Mouse (Mus musculus) erythroblast, adult 5-6 weeks (primary cell): ENCODE data around the gene Prm3. TPM values are rescaled to one million over a fixed set of nuclear protein-coding genes. Genes with fewer than 3 reads are reported as not detected.

ENCODE experiments used
- ATAC-seq: replicated peaks from 2 replicates; pipeline ENCODE4 v1.8.0; 2016; ENCODE audit warnings: moderate number of reproducible peaks, mild to moderate bottlenecking, moderate TSS enrichment, inconsistent platforms; ENCODE audit not compliant: poor library complexity, low FRiP score, severe bottlenecking
- total RNA-seq, 2 experiments: library from RNA; stranded (forward) in 1 of 2; stranded (reverse) in 1 of 2; fragments of 150-400 nt in 1 of 2; fragments of 200-764, 138-1000 nt in 1 of 2; gene quantifications; 2 replicates each; pipeline versions ENCODE4 v1.2.3 to v1.2.4; 2015 to 2017; ENCODE audit warnings: low replicate concordance in 2 of 2

Prm3 gene
- total RNA-seq, 2 experiments from 2014 or later, result not detected

GRCm38 (mm10) chr16:10776322-10776721 is 14.4 kb downstream of the Prm3 start:
- ATAC-seq, result no peak

GRCm38 (mm10) chr16:10774726-10775125 is 16.0 kb downstream of the Prm3 start:
- no peak for ATAC-seq

GRCm38 (mm10) chr16:10773543-10773942 is 17.2 kb downstream of the Prm3 start:
- ATAC-seq, result no peak

GRCm38 (mm10) chr16:10771769-10772510 is 18.8 kb downstream of the Prm3 start:
- no peak for ATAC-seq

DNA sequence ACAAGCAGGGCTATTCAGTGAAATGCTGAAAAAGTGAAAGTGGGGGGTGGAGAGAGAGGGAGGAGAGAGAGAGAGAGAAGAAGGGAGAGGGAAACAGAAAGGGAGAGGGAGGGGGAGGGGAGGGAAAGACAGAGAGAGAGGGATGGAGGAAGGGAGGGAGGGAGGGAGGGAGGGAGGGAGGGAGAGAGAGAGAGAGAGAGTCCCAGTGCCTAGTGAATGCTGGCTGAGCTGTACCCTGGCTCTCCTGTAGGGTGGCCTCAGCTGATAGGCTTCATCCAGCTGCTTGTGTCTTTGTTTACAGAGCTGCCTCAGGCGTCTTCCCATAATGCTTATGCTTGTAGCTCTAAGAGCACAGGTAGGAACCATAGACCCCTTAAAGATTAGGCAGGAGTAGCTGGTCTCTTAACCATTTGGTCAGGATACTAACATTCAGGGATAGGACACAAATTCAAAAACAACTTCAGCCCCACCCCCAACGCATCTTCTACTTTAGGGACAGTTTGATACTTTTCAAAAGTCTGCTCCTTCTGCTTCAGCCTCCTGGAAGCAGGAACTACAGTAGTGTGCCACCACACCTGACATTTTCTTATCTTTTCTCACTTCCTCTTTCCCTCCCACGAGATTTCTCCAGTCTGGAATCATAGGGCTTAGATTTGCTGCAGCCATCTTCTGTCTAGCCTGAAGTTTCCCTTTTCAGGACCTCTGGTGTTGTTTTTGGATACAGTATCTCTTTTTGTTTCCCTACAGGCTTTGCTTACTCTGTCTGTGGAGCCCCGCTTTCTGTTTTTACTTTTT is 20.0 kb downstream of the Prm3 start:
- no peak for ATAC-seq

DNA sequence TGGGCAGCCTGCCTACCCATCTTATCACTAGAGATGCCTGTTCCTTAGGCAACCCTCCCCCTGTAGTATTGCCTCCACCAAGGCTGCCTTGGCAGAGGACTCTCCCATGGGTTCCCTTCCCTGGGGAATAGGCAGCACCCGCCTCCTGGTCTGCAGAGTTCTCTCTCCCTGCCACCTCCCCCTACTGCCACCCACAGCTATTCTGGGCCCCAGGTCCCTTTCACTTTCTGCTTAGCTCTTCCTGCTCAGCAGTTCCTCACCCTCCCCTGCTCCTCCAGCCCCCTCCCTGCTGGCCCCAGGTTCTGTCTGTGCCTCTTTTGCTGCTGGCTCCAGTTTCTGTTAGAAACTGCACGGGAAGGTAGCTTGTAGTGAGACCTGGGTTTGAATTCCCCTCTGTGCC is 21.1 kb downstream of the Prm3 start:
- no peak for ATAC-seq

- no peak for ATAC-seq
Observed at GRCm38 (mm10) chr16:10768821-10769220, 21.9 kb downstream of the Prm3 start.

- ATAC-seq, result peak; percentile 81
Observed at GRCm38 (mm10) chr16:10767158-10767557, 23.6 kb downstream of the Prm3 start.

- ATAC-seq, result no peak
Observed at GRCm38 (mm10) chr16:10764323-10764722, 26.4 kb downstream of the Prm3 start.

DNA sequence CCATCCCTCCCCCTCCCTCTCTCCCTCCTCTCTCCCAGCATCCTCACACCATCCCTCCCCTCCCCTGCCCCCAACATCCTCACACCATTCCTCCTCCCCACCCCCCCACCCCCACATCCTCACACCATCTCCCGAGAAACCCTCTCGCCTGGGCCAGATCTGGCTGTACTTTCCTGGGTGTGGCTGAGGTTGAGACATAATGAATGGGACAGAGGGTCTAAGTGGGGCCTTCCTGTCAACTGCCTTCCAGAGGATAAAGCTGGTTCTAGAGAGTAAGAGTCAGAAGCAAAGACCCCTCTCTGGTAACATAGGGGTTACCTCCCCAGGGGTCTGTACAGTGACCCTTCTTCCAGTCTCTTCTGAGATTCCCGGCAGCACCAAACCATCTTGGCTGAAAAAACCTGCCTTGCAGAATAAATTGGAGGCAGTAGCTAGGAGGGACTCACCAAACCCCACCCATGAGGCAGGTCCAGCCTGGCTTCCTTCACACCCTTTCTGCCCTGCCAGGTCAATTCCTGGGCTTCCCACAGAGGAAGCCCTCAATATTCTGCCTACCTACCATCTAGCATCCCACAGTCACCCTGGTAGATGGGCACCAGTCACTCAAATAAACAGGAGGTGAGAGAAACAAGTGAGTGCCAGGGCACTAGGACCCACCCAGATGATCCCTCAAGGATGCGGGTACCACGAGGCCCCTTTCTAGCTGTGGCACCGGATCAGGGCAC is 27.0 kb downstream of the Prm3 start:
- ATAC-seq, result no peak

DNA sequence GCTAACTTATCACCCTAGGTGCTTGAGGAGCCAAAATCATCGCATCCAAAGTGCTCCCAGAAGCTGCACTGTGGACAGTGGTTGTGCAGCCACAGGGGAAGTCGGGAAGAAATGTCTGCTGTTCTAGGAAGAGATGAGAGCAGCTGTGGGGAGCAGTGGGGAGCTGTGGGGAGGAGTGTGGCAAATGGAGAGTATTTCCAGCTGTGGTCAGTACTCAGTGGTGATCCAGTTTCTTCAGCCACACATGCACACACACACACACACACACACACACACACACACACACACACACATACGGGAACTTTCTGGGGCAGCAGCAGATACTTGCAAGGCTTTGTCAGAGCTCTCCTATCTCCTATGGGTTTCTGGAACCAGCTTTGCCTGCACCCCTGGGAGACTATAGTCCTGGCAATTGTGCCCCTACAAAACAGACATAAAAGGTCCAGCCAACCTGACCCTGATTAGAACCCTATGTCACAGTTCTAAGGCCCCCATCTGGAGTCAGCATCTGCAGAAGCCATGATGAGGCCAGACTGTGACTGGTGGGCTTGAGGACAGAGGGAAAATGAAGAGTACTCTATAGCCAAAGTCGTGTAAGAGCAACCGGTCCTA is 28.0 kb downstream of the Prm3 start:
- no peak for ATAC-seq

GRCm38 (mm10) chr16:10761182-10761581 is 29.5 kb downstream of the Prm3 start:
- ATAC-seq, result no peak

DNA sequence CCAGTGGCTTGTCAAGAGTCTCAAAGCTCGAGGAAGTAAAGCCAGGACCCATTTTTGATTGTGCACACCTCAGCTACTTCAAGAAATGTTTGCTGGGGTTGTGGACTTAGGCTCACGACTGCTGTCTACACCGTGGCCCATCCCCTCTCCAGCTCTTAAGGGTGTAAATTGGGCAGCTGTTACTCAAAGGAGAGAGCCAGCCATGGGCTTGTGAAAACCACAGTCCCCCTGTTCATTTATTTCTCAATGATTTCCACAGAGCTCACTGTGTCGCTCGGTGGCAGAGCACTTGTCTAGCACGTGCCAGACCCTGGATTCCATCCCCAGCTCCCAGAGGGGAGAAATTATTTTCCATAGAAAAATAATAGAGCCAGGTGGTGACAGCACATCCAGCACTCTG is 34.5 kb downstream of the Prm3 start:
- ATAC-seq, result no peak

DNA sequence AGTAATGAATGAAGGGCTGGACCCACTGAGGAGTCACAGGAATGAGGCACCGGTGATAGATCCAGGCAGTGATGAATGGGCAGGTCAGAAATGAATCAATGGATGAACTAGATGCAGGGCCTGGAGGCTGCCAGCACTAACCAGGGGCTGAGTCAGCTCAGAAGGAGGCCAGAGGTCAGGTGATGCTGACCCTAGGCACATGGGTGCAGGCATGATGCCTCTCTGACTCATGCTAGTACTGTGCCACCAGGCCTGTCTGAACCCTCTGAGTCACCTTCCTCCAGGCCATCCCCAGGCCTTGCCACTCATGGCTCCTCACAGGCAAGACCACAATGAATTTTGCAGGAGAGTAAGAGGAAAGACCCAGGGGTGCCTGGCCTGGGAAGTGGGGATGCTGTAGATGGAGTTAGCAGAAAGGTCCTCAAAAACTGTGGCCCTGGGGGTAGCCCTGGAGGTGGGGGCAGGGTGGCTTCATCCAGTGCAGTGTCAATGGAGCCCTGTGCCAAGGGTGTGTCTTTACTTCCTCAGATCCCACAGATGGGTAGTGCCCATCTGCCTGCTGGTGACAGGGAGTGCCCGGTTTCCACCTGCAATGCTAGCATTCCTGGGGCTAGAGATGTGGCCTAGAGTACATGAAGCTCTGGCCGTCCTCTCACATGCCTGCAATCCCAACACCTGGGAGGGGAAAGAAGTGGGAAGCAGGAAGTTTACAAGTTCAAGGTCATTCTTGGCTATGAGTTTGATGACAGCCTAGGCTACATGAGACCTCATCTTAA is 36.0 kb downstream of the Prm3 start:
- no peak for ATAC-seq

GRCm38 (mm10) chr16:10749824-10750223 is 40.9 kb downstream of the Prm3 start:
- no peak for ATAC-seq

GRCm38 (mm10) chr16:10749226-10749625 is 41.5 kb downstream of the Prm3 start:
- no peak for ATAC-seq

- no peak for ATAC-seq
Observed at GRCm38 (mm10) chr16:10741082-10741481, 49.6 kb downstream of the Prm3 start.
